Mouse (Mus musculus) erythroblast, embryonic 14.5 days (primary cell): ENCODE data around the gene Gm45521. TPM values are rescaled to one million over a fixed set of nuclear protein-coding genes. Genes with fewer than 3 reads are reported as not detected.

Experiments
- H3K27me3 ChIP-seq: 2 replicates; pipeline ENCODE4 v1.6.1; 2012; ENCODE audit warnings: inconsistent platforms; ENCODE audit not compliant: control insufficient read depth
- H3K36me3 ChIP-seq: 2 replicates; pipeline ENCODE4 v1.6.1; 2012; ENCODE audit warnings: mild to moderate bottlenecking, inconsistent platforms; ENCODE audit not compliant: control insufficient read depth
- H3K4me1 ChIP-seq: 2 replicates; pipeline ENCODE4 v1.6.1; 2012; ENCODE audit warnings: inconsistent platforms; ENCODE audit not compliant: control insufficient read depth
- H3K4me3 ChIP-seq: replicated peaks from 2 replicates; pipeline ENCODE3; 2012; ENCODE audit warnings: moderate library complexity, mild to moderate bottlenecking, inconsistent platforms
- H3K9me3 ChIP-seq: 2 replicates; pipeline ENCODE4 v1.6.1; 2012; ENCODE audit warnings: low read length, inconsistent platforms, mixed read lengths; ENCODE audit not compliant: control insufficient read depth
- GATA1 ChIP-seq: IDR thresholded peaks from 2 replicates; pipeline ENCODE4 v1.6.1; 2012; ENCODE audit warnings: low read length, inconsistent platforms, mixed read lengths
- TAL1 ChIP-seq: IDR thresholded peaks from 3 replicates; pipeline ENCODE4 v1.6.1; 2012; ENCODE audit warnings: low read length, inconsistent platforms, mixed read lengths
- polyA plus RNA-seq: library from polyadenylated mRNA; stranded (reverse); fragments of >175 nt; gene quantifications from 2 replicates; pipeline ENCODE4 v1.2.3, GENCODE M21; 2012

Gm45521 gene
- polyA plus RNA-seq, 1 experiment: not detected

GRCm38 (mm10) chr14:7989961-7990360, 32.9 kb downstream of the Gm45521 start:
- Histone ChIP-seq H3K4me3 (no peak overlapping the region), H3K9me3 (no peaks in the 10 kb centered on the region), H3K4me1 (no peaks in the 10 kb centered on the region), H3K27me3 (no peaks in the 10 kb centered on the region), H3K36me3 (no peaks in the 10 kb centered on the region)
- TF ChIP-seq TAL1 (no peak), GATA1 (no peak)

GRCm38 (mm10) chr14:7991108-7991776, 34.2 kb downstream of the Gm45521 start:
- Histone ChIP-seq H3K9me3 (no peaks in the 10 kb centered on the region), H3K4me3 (no peak overlapping the region), H3K27me3 (no peaks in the 10 kb centered on the region), H3K36me3 (no peaks in the 10 kb centered on the region), H3K4me1 (no peaks in the 10 kb centered on the region)
- TF ChIP-seq TAL1 (no peak), GATA1 (no peak)

- TF ChIP-seq TAL1 (no peak), GATA1 (no peak)
- Histone ChIP-seq H3K4me1 (peaks cover 1% of the 10 kb centered on the region), H3K4me3 (no peak overlapping the region), H3K9me3 (no peaks in the 10 kb centered on the region), H3K36me3 (no peaks in the 10 kb centered on the region), H3K27me3 (no peaks in the 10 kb centered on the region)
Measured at GRCm38 (mm10) chr14:7992158-7992557, 35.1 kb downstream of the Gm45521 start.

GRCm38 (mm10) chr14:7994271-7994767, 37.2 kb downstream of the Gm45521 start, which contains the start of gene Dnase1l3:
Dnase1l3 (minus strand) TSS chr14:7994573.
- H3K27me3 ChIP-seq: no peaks in the 10 kb centered on the region
- H3K4me1 ChIP-seq: peaks cover 2% of the 10 kb centered on the region

GRCm38 (mm10) chr14:7997255-7997696, 40.2 kb downstream of the Gm45521 start:
- H3K36me3 ChIP-seq: no peaks in the 10 kb centered on the region
- no peak for TF ChIP-seq GATA1
- TF ChIP-seq TAL1: no peak
- no peaks in the 10 kb centered on the region for H3K9me3 ChIP-seq
- H3K27me3 ChIP-seq: peaks cover 17% of the 10 kb centered on the region
- peaks cover 2% of the 10 kb centered on the region for H3K4me1 ChIP-seq
- no peak overlapping the region for H3K4me3 ChIP-seq

More at GRCm38 (mm10) chr14:7994271-7994767, 37.2 kb downstream of the Gm45521 start, which contains the start of gene Dnase1l3:
- no peak for TF ChIP-seq TAL1
- Histone ChIP-seq H3K4me3 (no peak within 1 kb of the TSS), H3K36me3 (no peaks in the 10 kb centered on the region), H3K9me3 (no peaks in the 10 kb centered on the region)

GRCm38 (mm10) chr14:7999030-7999429, 41.9 kb downstream of the Gm45521 start:
- TF ChIP-seq GATA1 (no peak), TAL1 (no peak)
- Histone ChIP-seq H3K4me3 (no peak overlapping the region), H3K9me3 (no peaks in the 10 kb centered on the region), H3K4me1 (peaks cover 6% of the 10 kb centered on the region), H3K27me3 (peaks cover 34% of the 10 kb centered on the region), H3K36me3 (no peaks in the 10 kb centered on the region)

- no peaks in the 10 kb centered on the region for H3K9me3 ChIP-seq
- peaks cover 38% of the 10 kb centered on the region for H3K27me3 ChIP-seq
- TF ChIP-seq GATA1 (no peak), TAL1 (no peak)
- no peaks in the 10 kb centered on the region for H3K36me3 ChIP-seq
- H3K4me3 ChIP-seq: no peak overlapping the region
- H3K4me1 ChIP-seq: peaks cover 6% of the 10 kb centered on the region
Measured at GRCm38 (mm10) chr14:7999435-7999834, 42.3 kb downstream of the Gm45521 start.

- Histone ChIP-seq H3K36me3 (no peaks in the 10 kb centered on the region), H3K27me3 (peaks cover 39% of the 10 kb centered on the region), H3K9me3 (no peaks in the 10 kb centered on the region), H3K4me3 (no peak overlapping the region), H3K4me1 (peaks cover 6% of the 10 kb centered on the region)
- TF ChIP-seq TAL1: no peak
- TF ChIP-seq GATA1: no peak
Measured at GRCm38 (mm10) chr14:8000247-8000646, 43.2 kb downstream of the Gm45521 start.

GRCm38 (mm10) chr14:8000831-8001685, 44.0 kb downstream of the Gm45521 start:
- TF ChIP-seq TAL1 (no peak), GATA1 (no peak)
- peaks cover 6% of the 10 kb centered on the region for H3K4me1 ChIP-seq
- no peaks in the 10 kb centered on the region for H3K36me3 ChIP-seq
- no peak overlapping the region for H3K4me3 ChIP-seq
- H3K27me3 ChIP-seq: peaks cover 39% of the 10 kb centered on the region
- no peaks in the 10 kb centered on the region for H3K9me3 ChIP-seq
